Mouse (Mus musculus): ENCODE results near the gene Ammecr1. TPM values are rescaled to one million over a fixed set of nuclear protein-coding genes. Genes with fewer than 3 reads are reported as not detected.

Gene Ammecr1
- polyA plus RNA-seq, 1 experiment, result not detected

DNA sequence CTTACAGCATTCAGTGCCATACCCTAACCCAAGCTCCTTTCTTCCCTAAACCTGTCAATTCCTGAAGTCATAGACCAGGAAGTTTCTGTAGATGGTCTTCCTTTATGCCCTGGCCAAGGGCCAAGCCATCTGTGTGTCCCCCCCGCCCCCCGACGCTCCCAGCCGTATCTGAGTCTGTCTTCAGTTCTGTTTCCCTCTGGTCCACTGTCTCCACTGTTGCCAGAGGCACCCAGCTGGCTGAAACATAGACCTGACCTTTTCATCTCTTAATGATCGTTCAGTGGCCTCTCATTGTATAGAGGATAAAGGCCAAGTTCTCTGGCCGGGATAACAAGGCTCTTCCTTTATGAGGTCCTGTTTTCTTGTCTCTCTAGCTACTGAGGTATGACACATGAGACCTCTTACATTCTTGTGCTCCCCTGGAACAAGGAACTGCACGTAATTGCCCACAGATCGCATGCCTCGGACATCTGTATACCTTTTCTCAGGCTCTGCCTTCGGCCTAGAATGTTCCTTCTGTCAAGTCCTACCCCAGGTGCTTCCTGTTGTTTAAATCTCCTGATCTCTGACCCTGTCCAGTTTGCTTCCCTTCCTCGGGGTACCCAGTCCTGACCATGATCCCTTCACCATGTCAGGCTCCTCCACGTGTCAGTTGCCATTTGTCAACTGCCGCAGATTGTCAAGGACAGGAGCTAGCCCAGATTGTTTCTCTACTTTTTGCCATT, 138.2 kb downstream of the Ammecr1 start:
- no peak overlapping the region for H3K27ac ChIP-seq (ENCODE audit: insufficient read depth, low read depth, low read length)
- 77% methylated on average over 13 of the region's 13 CpGs for WGBS
- TF ChIP-seq POLR2A (IDR thresholded peaks at IDR 0.05; ENCODE audit: insufficient read depth, low read depth, low read length), result no peak
- TF ChIP-seq CTCF (IDR thresholded peaks at IDR 0.05; ENCODE audit: insufficient read depth, low read depth, low read length), result no peak
- H3K4me1 ChIP-seq (ENCODE audit: control insufficient read depth, insufficient read depth, low read length), result no peaks in the 10 kb centered on the region
- H3K4me3 ChIP-seq (ENCODE audit: insufficient read depth, low read depth, low read length), result no peak overlapping the region

DNA sequence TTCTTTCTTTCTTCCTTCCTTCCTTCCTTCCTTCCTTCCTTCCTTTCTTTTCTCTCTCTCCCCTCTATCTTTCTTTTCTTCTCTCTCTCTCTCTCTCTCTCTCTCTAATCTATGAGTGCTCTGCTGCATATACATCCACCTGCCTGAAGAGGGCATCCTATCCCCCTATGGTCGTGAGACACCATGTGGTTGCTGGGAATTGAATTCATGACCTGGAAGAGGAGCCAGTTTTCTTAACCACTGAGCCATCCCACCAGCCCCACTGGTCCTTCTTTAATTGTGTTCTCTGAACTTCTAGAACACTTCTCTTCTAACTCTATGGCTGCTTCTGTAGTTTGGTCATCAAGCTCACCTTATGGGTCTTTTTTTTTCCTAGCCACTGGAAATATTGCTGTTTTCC, 138.9 kb downstream of the Ammecr1 start:
- TF ChIP-seq CTCF (IDR thresholded peaks at IDR 0.05; ENCODE audit: insufficient read depth, low read depth, low read length), result no peak
- TF ChIP-seq POLR2A (IDR thresholded peaks at IDR 0.05; ENCODE audit: insufficient read depth, low read depth, low read length), result no peak
- Histone ChIP-seq H3K4me1 (ENCODE audit: control insufficient read depth, insufficient read depth, low read length) (no peaks in the 10 kb centered on the region), H3K4me3 (ENCODE audit: insufficient read depth, low read depth, low read length) (no peak overlapping the region), H3K27ac (ENCODE audit: insufficient read depth, low read depth, low read length) (no peak overlapping the region)
- WGBS, result 27% methylated on average over 1 of the region's 1 CpGs

DNA sequence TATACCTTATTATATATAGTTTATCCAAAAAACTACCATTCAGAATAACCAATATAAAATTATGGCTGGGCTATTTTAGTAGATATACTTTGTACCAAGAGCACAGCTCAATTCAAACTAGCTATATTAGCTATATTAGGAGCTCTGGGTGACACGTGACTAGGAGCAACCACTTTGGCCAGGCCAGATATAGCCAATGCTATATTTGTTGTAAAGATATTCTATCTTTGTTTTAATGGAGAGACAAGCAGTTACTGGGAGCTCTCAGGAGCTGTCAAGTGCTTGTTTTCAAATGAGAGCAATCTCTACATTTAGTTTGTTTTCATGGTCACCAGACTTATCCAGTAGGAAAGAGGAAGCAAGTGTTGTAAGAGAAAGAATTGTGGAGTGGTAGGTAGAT, 141.2 kb downstream of the Ammecr1 start:
- TF ChIP-seq POLR2A (IDR thresholded peaks at IDR 0.05; ENCODE audit: insufficient read depth, low read depth, low read length), result no peak
- TF ChIP-seq CTCF (IDR thresholded peaks at IDR 0.05; ENCODE audit: insufficient read depth, low read depth, low read length), result no peak
- no peak overlapping the region for H3K4me3 ChIP-seq (ENCODE audit: insufficient read depth, low read depth, low read length)
- no peaks in the 10 kb centered on the region for H3K4me1 ChIP-seq (ENCODE audit: control insufficient read depth, insufficient read depth, low read length)
- no peak overlapping the region for H3K27ac ChIP-seq (ENCODE audit: insufficient read depth, low read depth, low read length)
- WGBS, result 77% methylated on average over 1 of the region's 1 CpGs

DNA sequence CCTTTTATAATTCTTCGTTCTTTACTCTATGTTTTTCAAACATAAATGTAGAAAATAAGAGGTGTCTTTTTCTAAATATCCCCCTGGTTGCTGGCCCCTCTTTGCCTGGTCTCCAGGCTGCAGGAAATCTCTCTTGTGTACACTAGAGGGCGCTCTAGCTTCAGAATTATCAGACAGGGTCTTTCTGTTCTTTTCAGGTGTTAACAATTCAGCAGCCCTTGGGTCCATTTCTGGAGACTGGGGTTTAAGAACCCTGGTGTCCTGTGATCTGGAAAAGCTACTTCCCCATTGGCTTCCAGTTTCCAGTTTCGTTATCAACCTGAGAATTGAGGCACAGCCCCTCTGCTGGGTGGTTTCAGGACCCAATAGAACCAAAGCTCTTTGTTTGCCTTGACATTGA, 144.7 kb downstream of the Ammecr1 start:
- no peak for TF ChIP-seq CTCF (IDR thresholded peaks at IDR 0.05; ENCODE audit: insufficient read depth, low read depth, low read length)
- TF ChIP-seq POLR2A (IDR thresholded peaks at IDR 0.05; ENCODE audit: insufficient read depth, low read depth, low read length), result no peak
- H3K4me1 ChIP-seq (ENCODE audit: control insufficient read depth, insufficient read depth, low read length), result no peaks in the 10 kb centered on the region
- WGBS, result 24% methylated on average over 3 of the region's 3 CpGs

GRCm38 (mm10) chrX:142821239-142821638, 145.3 kb downstream of the Ammecr1 start:
- no peak overlapping the region for H3K4me3 ChIP-seq (ENCODE audit: insufficient read depth, low read depth, low read length)
- no peaks in the 10 kb centered on the region for H3K4me1 ChIP-seq (ENCODE audit: control insufficient read depth, insufficient read depth, low read length)
- WGBS, result 81% methylated on average over 6 of the region's 6 CpGs
- H3K27ac ChIP-seq (ENCODE audit: insufficient read depth, low read depth, low read length), result no peak overlapping the region
- TF ChIP-seq CTCF (IDR thresholded peaks at IDR 0.05; ENCODE audit: insufficient read depth, low read depth, low read length), result no peak
- no peak for TF ChIP-seq POLR2A (IDR thresholded peaks at IDR 0.05; ENCODE audit: insufficient read depth, low read depth, low read length)

More for the DNA sequence above, 144.7 kb downstream of the Ammecr1 start:
- Histone ChIP-seq H3K4me3 (ENCODE audit: insufficient read depth, low read depth, low read length) (no peak overlapping the region), H3K27ac (ENCODE audit: insufficient read depth, low read depth, low read length) (no peak overlapping the region)

DNA sequence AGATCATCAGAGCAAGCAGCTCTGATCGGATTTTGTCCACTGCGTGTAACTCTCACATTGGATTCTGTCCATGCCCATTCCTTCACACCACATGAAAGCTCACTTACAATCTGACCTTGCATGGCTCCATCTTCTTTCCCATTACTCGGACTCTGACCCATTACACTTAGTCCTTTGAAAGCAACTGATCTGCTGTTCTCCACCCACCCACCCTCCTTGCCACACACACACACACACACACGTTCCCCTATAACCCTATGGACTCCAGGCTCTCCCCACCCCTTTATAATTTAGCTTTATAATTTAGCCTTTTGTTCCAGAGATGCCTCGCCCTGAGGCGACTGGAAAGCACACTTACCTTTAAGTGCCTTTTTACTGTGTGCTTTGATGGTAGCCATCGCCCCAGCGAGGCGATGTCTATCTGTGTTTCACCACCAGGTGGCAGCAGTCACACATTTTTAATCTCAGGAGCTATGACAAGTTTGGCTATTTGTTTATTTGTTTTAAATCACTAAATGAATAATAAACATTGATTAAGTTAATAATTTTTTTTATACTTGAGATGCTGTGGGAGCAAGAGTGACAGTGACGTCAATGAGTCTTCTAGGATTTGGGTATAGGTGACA, 148.4 kb downstream of the Ammecr1 start:
- 46% methylated on average over 10 of the region's 10 CpGs for WGBS
- Histone ChIP-seq H3K27ac (ENCODE audit: insufficient read depth, low read depth, low read length) (no peak overlapping the region), H3K4me3 (ENCODE audit: insufficient read depth, low read depth, low read length) (no peak overlapping the region), H3K4me1 (ENCODE audit: control insufficient read depth, insufficient read depth, low read length) (no peaks in the 10 kb centered on the region)
- TF ChIP-seq POLR2A (IDR thresholded peaks at IDR 0.05; ENCODE audit: insufficient read depth, low read depth, low read length) (no peak), CTCF (IDR thresholded peaks at IDR 0.05; ENCODE audit: insufficient read depth, low read depth, low read length) (no peak)

DNA sequence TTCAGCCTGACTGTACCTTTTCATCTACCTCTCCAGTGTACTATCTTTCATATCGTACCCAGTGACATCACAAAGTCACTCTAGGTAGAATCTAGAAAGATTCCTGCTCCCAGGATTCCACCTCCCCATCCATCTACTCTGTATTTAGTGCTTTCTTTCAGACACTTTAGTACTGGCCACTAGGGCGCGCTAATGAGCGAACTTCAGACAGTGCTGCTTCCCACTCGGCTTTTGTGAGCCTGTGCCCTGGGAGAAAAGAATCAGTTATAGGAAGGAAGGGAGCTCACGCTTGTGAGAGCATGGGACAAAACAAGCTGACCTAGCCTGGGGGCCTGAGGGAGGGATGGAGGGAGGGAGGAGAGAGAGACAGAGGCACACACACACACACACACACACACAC, 153.4 kb downstream of the Ammecr1 start:
- Histone ChIP-seq H3K4me3 (ENCODE audit: insufficient read depth, low read depth, low read length) (no peak overlapping the region), H3K4me1 (ENCODE audit: control insufficient read depth, insufficient read depth, low read length) (no peaks in the 10 kb centered on the region), H3K27ac (ENCODE audit: insufficient read depth, low read depth, low read length) (no peak overlapping the region)
- 26% methylated on average over 5 of the region's 6 CpGs for WGBS
- no peak for TF ChIP-seq CTCF (IDR thresholded peaks at IDR 0.05; ENCODE audit: insufficient read depth, low read depth, low read length)
- no peak for TF ChIP-seq POLR2A (IDR thresholded peaks at IDR 0.05; ENCODE audit: insufficient read depth, low read depth, low read length)

GRCm38 (mm10) chrX:142808411-142808810, 158.1 kb downstream of the Ammecr1 start:
- Histone ChIP-seq H3K4me3 (ENCODE audit: insufficient read depth, low read depth, low read length) (no peak overlapping the region), H3K4me1 (ENCODE audit: control insufficient read depth, insufficient read depth, low read length) (0 out of 2 replicates have a peak, but pooled peaks cover 6% of the 10 kb centered on the region), H3K27ac (ENCODE audit: insufficient read depth, low read depth, low read length) (no peak overlapping the region)
- no peak for TF ChIP-seq POLR2A (IDR thresholded peaks at IDR 0.05; ENCODE audit: insufficient read depth, low read depth, low read length)
- TF ChIP-seq CTCF (IDR thresholded peaks at IDR 0.05; ENCODE audit: insufficient read depth, low read depth, low read length), result no peak
- 39% methylated on average over 9 of the region's 9 CpGs for WGBS

- Histone ChIP-seq H3K4me1 (ENCODE audit: control insufficient read depth, insufficient read depth, low read length) (0 out of 2 replicates have a peak, but pooled peaks cover 6% of the 10 kb centered on the region), H3K27ac (ENCODE audit: insufficient read depth, low read depth, low read length) (no peak overlapping the region), H3K4me3 (ENCODE audit: insufficient read depth, low read depth, low read length) (no peak overlapping the region)
- WGBS, result 51% methylated on average over 10 of the region's 10 CpGs
- TF ChIP-seq POLR2A (IDR thresholded peaks at IDR 0.05; ENCODE audit: insufficient read depth, low read depth, low read length) (no peak), CTCF (IDR thresholded peaks at IDR 0.05; ENCODE audit: insufficient read depth, low read depth, low read length) (no peak)
These were observed 159.9 kb downstream of the Ammecr1 start for GRCm38 (mm10) chrX:142806620-142807061.
